Mouse (Mus musculus) heart, embryonic 15.5 days (tissue): Measurements from ENCODE around the gene Ube4b. TPM values are rescaled to one million over a fixed set of nuclear protein-coding genes. Genes with fewer than 3 reads are reported as not detected.

Experiments used
- ATAC-seq: fragments of 200-750 bp; cut with Nextera tagmentation; replicated peaks from 2 replicates; pipeline ENCODE4 v1.8.0; 2017; ENCODE audit warnings: low read depth, moderate TSS enrichment; ENCODE audit not compliant: insufficient number of reproducible peaks, insufficient read depth, low FRiP score
- H3K27ac ChIP-seq: fragments of 300-500 bp; sonication (generic); 2 replicates; pipeline ENCODE4 v1.5.1; 2015; ENCODE audit warnings: mild to moderate bottlenecking, inconsistent platforms
- H3K27me3 ChIP-seq: fragments of 300-500 bp; sonication (generic); 2 replicates; pipeline ENCODE4 v1.6.1; 2015; ENCODE audit warnings: inconsistent platforms
- H3K36me3 ChIP-seq: fragments of 300-500 bp; sonication (generic); 2 replicates; pipeline ENCODE4 v1.6.1; 2015; ENCODE audit warnings: mild to moderate bottlenecking, inconsistent platforms
- H3K4me1 ChIP-seq: fragments of 300-500 bp; sonication (generic); replicated peaks from 2 replicates; pipeline ENCODE4 v1.6.1; 2015; ENCODE audit warnings: inconsistent platforms
- H3K4me2 ChIP-seq: fragments of 300-500 bp; sonication (generic); 2 replicates; pipeline ENCODE4 v1.6.1; 2015; ENCODE audit warnings: inconsistent platforms, mild to moderate bottlenecking, moderate library complexity
- H3K4me3 ChIP-seq: fragments of 300-500 bp; sonication (generic); 2 replicates; pipeline ENCODE4 v1.5.1; 2015; ENCODE audit warnings: mild to moderate bottlenecking, inconsistent platforms
- H3K9ac ChIP-seq: fragments of 300-500 bp; sonication (generic); 2 replicates; pipeline ENCODE4 v1.6.1; 2015; ENCODE audit warnings: mild to moderate bottlenecking, inconsistent platforms
- H3K9me3 ChIP-seq: fragments of 300-500 bp; sonication (generic); replicated peaks from 2 replicates; pipeline ENCODE4 v1.6.1; 2016; ENCODE audit warnings: inconsistent platforms
- WGBS: fragments of 180-500 bp; shearing (Covaris S2); methylation state at CpG from one replicate; pipeline ENCODE4 v1.1.7; 2015; ENCODE audit warnings: mixed read lengths; 5-methylcytosine and 5-hydroxymethylcytosine counted together
- polyA plus RNA-seq: library from polyadenylated mRNA; unstranded; fragments of >200 nt; fragmentation: Nextera tagmentation; extraction: Ambion mirVana; gene quantifications from 2 replicates; pipeline ENCODE4 v1.2.1, GENCODE M21; 2015

The Ube4b gene
- polyA plus RNA-seq, 1 experiment from 2014 or later = 27.2 TPM

GRCm38 (mm10) chr4:149392359-149392758, 34.2 kb downstream of the Ube4b start:
- Histone ChIP-seq H3K36me3 (peaks cover 13% of the 10 kb centered on the region; the same call in 1 of the 2 replicates), H3K9ac (no peak overlapping the region), H3K9me3 (no peaks in the 10 kb centered on the region), H3K4me3 (no peak overlapping the region), H3K4me1 (peaks cover 49% of the 10 kb centered on the region), H3K4me2 (no peak overlapping the region), H3K27me3 (no peaks in the 10 kb centered on the region), H3K27ac (peak overlapping the region; percentile 53)
- ATAC-seq = no peak
- 33% methylated on average over 4 of the region's 4 CpGs for WGBS

DNA sequence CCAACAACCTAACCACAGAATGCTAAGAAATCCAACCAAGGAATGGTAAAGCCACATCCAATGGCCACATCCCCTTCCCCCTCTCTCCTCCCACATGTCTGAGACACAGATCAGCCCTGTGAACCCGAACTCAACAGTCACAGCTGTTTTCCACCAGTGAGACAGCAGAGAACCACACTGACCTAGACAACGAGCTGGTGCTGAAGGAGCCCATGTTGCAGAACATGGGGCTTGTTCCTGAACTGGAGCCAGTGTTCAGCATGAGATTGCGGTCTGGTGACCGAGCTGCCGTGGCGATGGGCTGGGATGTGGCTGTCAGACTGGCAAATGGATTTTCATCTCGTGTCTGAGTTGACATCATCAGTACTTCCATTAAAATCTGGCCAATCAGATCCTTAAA, 45.5 kb downstream of the Ube4b start:
- 75% methylated on average over 7 of the region's 7 CpGs for WGBS
- Histone ChIP-seq H3K4me3 (no peak overlapping the region), H3K9me3 (no peaks in the 10 kb centered on the region), H3K4me2 (no peak overlapping the region), H3K27ac (no peak overlapping the region), H3K27me3 (no peaks in the 10 kb centered on the region), H3K9ac (no peak overlapping the region), H3K4me1 (no peaks in the 10 kb centered on the region), H3K36me3 (peaks cover 78% of the 10 kb centered on the region)
- ATAC-seq = no peak

- Histone ChIP-seq H3K27ac (no peak overlapping the region), H3K36me3 (peaks cover 79% of the 10 kb centered on the region), H3K9me3 (no peaks in the 10 kb centered on the region)
These were observed 46.7 kb downstream of the Ube4b start for GRCm38 (mm10) chr4:149379881-149380280.

DNA sequence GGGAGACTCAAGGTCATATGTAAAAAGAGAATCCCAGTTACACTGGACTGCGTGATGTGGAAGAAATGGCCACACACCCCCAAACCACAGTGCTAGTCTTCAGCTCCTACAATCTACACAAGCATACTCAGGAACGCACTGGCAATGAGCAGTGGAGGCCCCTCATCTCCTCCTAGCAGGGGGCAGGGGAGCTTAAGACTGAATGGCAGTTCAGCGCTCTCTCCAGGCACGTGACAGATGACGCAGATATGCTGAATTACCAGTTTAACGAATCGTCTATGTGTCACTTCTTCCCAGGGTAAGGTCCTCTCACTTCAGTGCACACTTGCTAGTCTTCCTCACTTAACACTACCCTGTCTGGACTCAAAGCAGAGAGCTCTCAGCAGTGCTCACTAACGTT, 47.7 kb downstream of the Ube4b start:
- WGBS = 75% methylated on average over 8 of the region's 8 CpGs
- Histone ChIP-seq H3K27me3 (no peaks in the 10 kb centered on the region), H3K4me3 (no peak overlapping the region), H3K27ac (no peak overlapping the region), H3K9ac (no peak overlapping the region), H3K36me3 (peaks cover 73% of the 10 kb centered on the region), H3K9me3 (no peaks in the 10 kb centered on the region), H3K4me1 (no peaks in the 10 kb centered on the region), H3K4me2 (no peak overlapping the region)
- ATAC-seq = no peak

More at GRCm38 (mm10) chr4:149379881-149380280, 46.7 kb downstream of the Ube4b start:
- no peak overlapping the region for H3K9ac ChIP-seq
- no peak overlapping the region for H3K4me2 ChIP-seq
- H3K27me3 ChIP-seq = no peaks in the 10 kb centered on the region
- ATAC-seq = no peak
- H3K4me1 ChIP-seq = no peaks in the 10 kb centered on the region
- no peak overlapping the region for H3K4me3 ChIP-seq
- WGBS = 89% methylated on average over 17 of the region's 17 CpGs

DNA sequence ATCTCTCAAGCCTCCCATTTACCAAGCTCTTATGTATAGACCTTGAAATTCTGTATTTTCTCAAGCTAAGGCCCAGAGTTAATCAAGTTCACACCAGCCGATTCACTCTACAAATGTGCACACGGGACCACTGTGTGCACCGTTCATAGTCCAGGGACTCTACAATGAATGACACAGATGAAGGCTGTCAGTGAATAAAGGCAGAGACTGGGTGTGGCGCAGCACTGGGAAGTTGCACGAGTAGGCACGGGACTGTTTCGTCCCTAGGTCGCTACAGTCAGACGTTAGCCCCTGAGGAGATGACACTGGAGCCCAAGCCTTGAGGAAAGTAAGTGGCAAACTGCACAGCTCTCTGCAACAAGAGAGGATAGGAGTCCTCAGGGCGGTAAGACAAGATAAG, 50.5 kb downstream of the Ube4b start:
- ATAC-seq = no peak
- H3K9me3 ChIP-seq = no peaks in the 10 kb centered on the region
- H3K4me1 ChIP-seq = no peaks in the 10 kb centered on the region
- no peak overlapping the region for H3K4me2 ChIP-seq
- H3K9ac ChIP-seq = no peak overlapping the region
- no peak overlapping the region for H3K4me3 ChIP-seq
- H3K27ac ChIP-seq = no peak overlapping the region
- WGBS = 85% methylated on average over 10 of the region's 10 CpGs
- no peaks in the 10 kb centered on the region for H3K27me3 ChIP-seq
- H3K36me3 ChIP-seq = peaks cover 70% of the 10 kb centered on the region

DNA sequence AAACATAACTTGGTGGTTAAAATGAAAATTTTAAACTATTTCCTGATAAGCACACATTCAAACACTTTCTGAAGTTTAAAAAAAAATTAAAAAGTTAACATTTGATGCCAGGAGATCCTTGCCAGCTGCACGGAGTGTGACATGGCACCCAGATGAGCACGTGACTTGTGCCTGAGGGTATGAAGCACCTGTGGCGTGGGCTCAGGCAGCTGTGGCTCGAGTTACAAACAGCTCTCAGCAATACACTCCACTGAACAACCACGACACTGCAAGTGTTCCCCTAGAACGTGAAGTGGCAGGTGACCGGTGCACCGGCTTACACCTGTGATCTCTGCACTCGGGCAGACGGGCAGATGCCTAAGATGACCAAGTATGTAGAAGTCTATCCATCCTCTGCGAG, 51.9 kb downstream of the Ube4b start:
- Histone ChIP-seq H3K9ac (no peak overlapping the region), H3K4me3 (no peak overlapping the region), H3K9me3 (no peaks in the 10 kb centered on the region), H3K27me3 (no peaks in the 10 kb centered on the region), H3K27ac (no peak overlapping the region), H3K4me2 (no peak overlapping the region), H3K4me1 (no peaks in the 10 kb centered on the region), H3K36me3 (peaks cover 70% of the 10 kb centered on the region)
- ATAC-seq = no peak
- 85% methylated on average over 11 of the region's 11 CpGs for WGBS

DNA sequence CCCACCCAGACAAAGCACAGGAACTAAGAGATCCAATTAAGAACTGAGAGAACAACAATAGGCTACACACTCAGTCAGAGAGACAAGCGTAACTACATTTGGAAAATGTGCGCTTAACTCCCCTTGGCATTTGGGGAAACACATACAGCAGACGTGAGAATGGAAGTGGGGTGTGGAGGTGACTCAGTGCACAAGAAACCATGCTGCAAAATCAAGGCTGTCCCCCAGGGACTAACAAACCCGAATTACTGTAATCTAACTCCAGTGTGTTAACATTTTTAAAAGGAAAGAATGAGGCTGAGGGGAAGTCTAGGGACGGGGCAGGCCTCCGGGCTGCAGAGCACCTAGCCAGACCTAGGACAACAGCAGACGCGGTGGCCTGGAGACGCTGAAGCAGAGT, 52.6 kb downstream of the Ube4b start:
- Histone ChIP-seq H3K27me3 (no peaks in the 10 kb centered on the region), H3K4me2 (no peak overlapping the region), H3K4me1 (no peaks in the 10 kb centered on the region), H3K27ac (no peak overlapping the region), H3K4me3 (no peak overlapping the region), H3K9me3 (no peaks in the 10 kb centered on the region), H3K36me3 (peaks cover 70% of the 10 kb centered on the region), H3K9ac (no peak overlapping the region)
- no peak for ATAC-seq
- WGBS = 77% methylated on average over 9 of the region's 9 CpGs

DNA sequence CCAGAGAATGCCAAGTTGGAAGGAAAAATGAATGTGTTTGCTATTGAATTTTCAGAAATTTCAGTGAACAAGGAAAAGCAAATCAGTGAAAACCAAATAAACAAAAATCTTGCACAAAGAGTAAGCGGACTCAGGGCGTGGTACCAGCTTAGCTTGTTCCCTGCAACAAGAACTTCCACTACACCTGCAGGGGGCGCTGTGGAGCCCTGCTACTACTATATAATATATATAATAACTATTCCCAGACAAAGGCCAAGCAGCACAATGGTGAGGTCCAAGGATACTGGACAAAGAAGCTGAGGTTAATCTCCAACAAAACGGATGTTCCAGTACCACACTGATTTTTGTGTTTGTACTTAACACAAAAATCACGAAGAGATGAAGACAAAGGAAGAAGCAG, 53.1 kb downstream of the Ube4b start:
- Histone ChIP-seq H3K9me3 (no peaks in the 10 kb centered on the region), H3K9ac (no peak overlapping the region), H3K36me3 (peaks cover 70% of the 10 kb centered on the region), H3K27ac (no peak overlapping the region), H3K4me3 (no peak overlapping the region), H3K4me2 (no peak overlapping the region), H3K4me1 (no peaks in the 10 kb centered on the region), H3K27me3 (no peaks in the 10 kb centered on the region)
- ATAC-seq = no peak
- 63% methylated on average over 5 of the region's 5 CpGs for WGBS

- H3K4me2 ChIP-seq = no peak overlapping the region
- no peaks in the 10 kb centered on the region for H3K9me3 ChIP-seq
- peak overlapping the region; percentile 86 for H3K27ac ChIP-seq
- H3K4me1 ChIP-seq = peaks cover 27% of the 10 kb centered on the region
- H3K27me3 ChIP-seq = no peaks in the 10 kb centered on the region
- WGBS = 53% methylated on average over 12 of the region's 12 CpGs
- peak; percentile 54; the same call in 1 of the 2 replicates for ATAC-seq
- H3K4me3 ChIP-seq = no peak overlapping the region
- peaks cover 61% of the 10 kb centered on the region for H3K36me3 ChIP-seq
- no peak overlapping the region for H3K9ac ChIP-seq
These were observed 60.7 kb downstream of the Ube4b start for GRCm38 (mm10) chr4:149365702-149366370.

DNA sequence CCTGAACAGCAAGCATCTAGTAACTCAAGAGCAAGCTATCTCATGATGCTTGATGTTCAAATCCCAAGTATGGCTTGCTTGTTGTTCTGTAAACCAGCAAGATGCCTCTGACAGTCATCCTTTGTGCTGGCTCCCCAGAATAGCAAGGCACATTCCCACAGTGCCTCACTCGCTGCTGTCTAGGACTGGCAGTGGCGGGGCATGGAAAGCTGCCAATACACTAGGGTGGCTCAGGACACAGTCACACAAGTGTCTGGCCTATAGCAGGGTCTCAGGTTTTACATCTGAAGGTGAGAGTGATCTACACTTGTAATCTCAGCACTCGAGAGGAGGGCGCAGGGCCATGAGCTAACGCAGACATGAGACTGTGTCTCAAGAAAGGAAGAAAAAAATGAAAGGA, 61.7 kb downstream of the Ube4b start:
- 45% methylated on average over 5 of the region's 5 CpGs for WGBS
- peak; percentile 69 for ATAC-seq
- Histone ChIP-seq H3K4me1 (peaks cover 27% of the 10 kb centered on the region), H3K4me2 (no peak overlapping the region; the same call in 1 of the 2 replicates), H3K36me3 (peaks cover 62% of the 10 kb centered on the region), H3K27ac (peak overlapping the region; percentile 86), H3K9me3 (no peaks in the 10 kb centered on the region), H3K9ac (no peak overlapping the region), H3K27me3 (no peaks in the 10 kb centered on the region), H3K4me3 (no peak overlapping the region)

GRCm38 (mm10) chr4:149361051-149361450, 65.5 kb downstream of the Ube4b start:
- Histone ChIP-seq H3K4me2 (no peak overlapping the region), H3K27me3 (no peaks in the 10 kb centered on the region), H3K36me3 (peaks cover 74% of the 10 kb centered on the region), H3K4me1 (peaks cover 19% of the 10 kb centered on the region), H3K4me3 (no peak overlapping the region), H3K9ac (no peak overlapping the region), H3K9me3 (no peaks in the 10 kb centered on the region), H3K27ac (no peak overlapping the region)
- 58% methylated on average over 6 of the region's 6 CpGs for WGBS
- ATAC-seq = no peak

DNA sequence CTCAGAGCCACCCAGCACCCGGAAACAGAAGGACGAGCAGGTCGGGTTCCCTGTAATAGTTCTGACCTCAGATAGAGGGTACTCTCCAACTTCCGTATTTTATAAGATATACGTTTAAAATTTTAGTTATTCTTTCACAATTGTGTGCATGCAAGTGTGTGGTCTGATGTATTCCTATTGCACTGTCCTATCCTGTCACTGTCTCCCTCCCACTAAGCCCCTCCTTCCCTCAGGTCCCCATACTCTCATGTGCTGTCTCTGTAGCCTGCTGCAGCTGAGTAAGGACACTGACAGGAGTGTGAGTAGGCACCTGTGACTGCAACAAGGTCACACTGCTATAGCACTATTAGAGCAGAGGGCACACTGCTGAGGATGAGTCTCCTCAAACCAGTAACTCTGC, 65.9 kb downstream of the Ube4b start:
- H3K36me3 ChIP-seq = peaks cover 78% of the 10 kb centered on the region
- WGBS = 90% methylated on average over 5 of the region's 5 CpGs
- H3K27ac ChIP-seq = no peak overlapping the region
- H3K4me2 ChIP-seq = no peak overlapping the region
- H3K9me3 ChIP-seq = no peaks in the 10 kb centered on the region
- no peak overlapping the region for H3K9ac ChIP-seq
- no peak for ATAC-seq
- H3K4me1 ChIP-seq = peaks cover 14% of the 10 kb centered on the region
- H3K4me3 ChIP-seq = no peak overlapping the region
- H3K27me3 ChIP-seq = no peaks in the 10 kb centered on the region
